Mouse (Mus musculus) midbrain, embryonic 10.5 days (tissue): Measurements from ENCODE around the gene Med29. TPM values are rescaled to one million over a fixed set of nuclear protein-coding genes. Genes with fewer than 3 reads are reported as not detected.

ENCODE experiments used
- DNase-seq: peaks from one replicate; pipeline ENCODE4 v3.0.0-alpha.2; 2017; ENCODE audit warnings: low spot score
- H3K27ac ChIP-seq: fragments of 300-500 bp; sonication (generic); replicated peaks from 2 replicates; pipeline ENCODE4 v1.5.1; 2016; ENCODE audit warnings: mild to moderate bottlenecking
- H3K27me3 ChIP-seq: fragments of 300-500 bp; sonication (generic); 2 replicates; pipeline ENCODE4 v1.6.1; 2016; ENCODE audit warnings: low read depth, mild to moderate bottlenecking; ENCODE audit not compliant: poor library complexity, severe bottlenecking
- H3K36me3 ChIP-seq: fragments of 300-500 bp; sonication (generic); 2 replicates; pipeline ENCODE4 v1.6.1; 2016; ENCODE audit warnings: mild to moderate bottlenecking, moderate library complexity
- H3K4me1 ChIP-seq: fragments of 300-500 bp; sonication (generic); 2 replicates; pipeline ENCODE4 v1.6.1; 2016
- H3K4me3 ChIP-seq: fragments of 300-500 bp; sonication (generic); 2 replicates; pipeline ENCODE4 v1.5.1; 2016; ENCODE audit warnings: mild to moderate bottlenecking, moderate library complexity
- H3K9me3 ChIP-seq: fragments of 300-500 bp; sonication (generic); replicated peaks from 2 replicates; pipeline ENCODE4 v1.6.1; 2016; ENCODE audit warnings: mild to moderate bottlenecking
- WGBS: fragments of 180-500 bp; shearing (Covaris S2); methylation state at CpG from one replicate; pipeline ENCODE4 v1.1.7; 2016; 5-methylcytosine and 5-hydroxymethylcytosine counted together
- polyA plus RNA-seq: library from polyadenylated mRNA; unstranded; fragments of >200 nt; fragmentation: Nextera tagmentation; extraction: Ambion mirVana; gene quantifications from 2 replicates; pipeline ENCODE4 v1.2.1, GENCODE M21; 2016

The Med29 gene
- polyA plus RNA-seq, 1 experiment from 2014 or later, result 61.0 TPM

DNA sequence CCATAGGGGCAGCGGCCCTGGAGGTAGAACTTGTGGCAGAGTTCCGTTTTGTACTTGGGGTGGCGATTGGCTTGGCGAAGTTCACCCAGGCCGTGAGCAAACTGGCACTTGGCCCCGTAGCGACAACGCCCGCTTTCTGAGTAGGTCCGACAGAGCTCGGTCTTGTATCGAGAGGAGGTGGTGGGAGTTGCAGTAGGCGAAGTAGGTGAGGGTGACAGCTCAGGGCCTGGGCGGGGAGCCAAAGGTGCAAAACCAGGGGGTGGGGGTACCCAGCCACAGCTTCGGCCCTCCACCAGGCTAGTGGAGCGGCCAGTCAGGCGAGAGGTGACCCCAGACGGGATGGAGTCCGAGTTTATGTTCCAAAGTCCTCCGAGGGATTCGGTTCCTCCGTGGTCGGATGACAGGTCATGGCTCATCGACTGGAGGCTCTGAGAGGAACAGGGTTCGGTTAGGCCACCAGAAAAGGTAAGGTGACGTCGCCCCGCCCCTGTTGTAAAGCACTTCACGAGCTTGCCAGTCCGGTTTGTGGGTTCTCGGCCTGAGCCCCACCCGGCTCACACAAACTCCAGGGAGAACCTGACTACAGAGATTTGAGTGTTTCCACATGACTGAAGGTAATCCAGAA lies 14.3 kb downstream of the Med29 start:
- Histone ChIP-seq H3K4me3 (peak overlapping the region; percentile 68), H3K36me3 (peaks cover 8% of the 10 kb centered on the region), H3K9me3 (no peaks in the 10 kb centered on the region), H3K4me1 (peaks cover 86% of the 10 kb centered on the region), H3K27me3 (peaks cover 17% of the 10 kb centered on the region), H3K27ac (peak overlapping the region; percentile 89)
- 47% methylated on average over 32 of the region's 32 CpGs for WGBS
- DNase-seq, result no peak

DNA sequence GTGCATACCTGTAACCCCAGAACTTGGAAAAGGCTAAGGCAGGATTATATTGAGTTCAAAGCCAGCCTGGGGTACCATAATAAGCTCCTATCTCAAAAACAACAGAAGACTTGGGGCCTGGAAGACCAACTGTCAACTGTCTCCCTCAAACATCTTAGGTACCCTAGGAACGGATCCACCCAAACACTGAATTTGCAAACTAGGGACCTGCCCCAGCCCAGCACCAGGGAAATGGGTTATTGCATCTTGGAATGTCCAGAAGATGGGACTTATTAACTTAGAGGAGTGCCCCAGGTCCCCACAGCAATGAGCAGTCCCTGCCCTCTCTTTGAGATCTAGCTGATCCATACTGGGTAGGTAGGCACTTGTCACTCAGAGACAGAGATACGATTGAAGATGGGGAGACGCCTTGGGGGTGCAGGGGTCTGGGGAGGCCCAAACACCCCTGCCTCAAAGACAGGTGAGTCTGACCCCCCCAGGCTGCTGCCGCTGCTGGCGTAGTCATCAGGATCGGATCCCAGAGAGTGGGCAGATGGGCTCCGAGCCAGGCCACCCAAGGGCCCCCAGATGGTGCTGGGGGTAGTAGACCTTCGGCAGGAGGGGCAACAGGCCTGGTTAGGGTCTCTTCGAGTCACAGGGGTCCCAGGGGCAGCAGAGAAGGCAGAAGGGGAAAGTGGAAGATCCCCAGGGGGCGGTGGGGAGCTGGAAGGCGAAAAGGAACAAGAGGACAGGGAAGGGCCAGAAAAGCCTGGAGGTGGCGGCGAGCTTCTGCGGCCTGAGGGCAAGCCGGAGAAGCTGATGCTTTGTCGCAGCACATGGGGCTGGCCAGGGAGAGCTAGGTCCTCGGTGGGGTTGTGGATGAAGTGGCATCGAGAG lies 15.1 kb downstream of the Med29 start:
- WGBS, result 77% methylated on average over 18 of the region's 18 CpGs
- H3K9me3 ChIP-seq, result no peaks in the 10 kb centered on the region
- DNase-seq, result no peak
- peak overlapping the region; percentile 68 for H3K4me3 ChIP-seq
- H3K27me3 ChIP-seq, result peaks cover 17% of the 10 kb centered on the region
- H3K36me3 ChIP-seq, result peaks cover 8% of the 10 kb centered on the region
- peak overlapping the region; percentile 89 for H3K27ac ChIP-seq
- H3K4me1 ChIP-seq, result peaks cover 78% of the 10 kb centered on the region

DNA sequence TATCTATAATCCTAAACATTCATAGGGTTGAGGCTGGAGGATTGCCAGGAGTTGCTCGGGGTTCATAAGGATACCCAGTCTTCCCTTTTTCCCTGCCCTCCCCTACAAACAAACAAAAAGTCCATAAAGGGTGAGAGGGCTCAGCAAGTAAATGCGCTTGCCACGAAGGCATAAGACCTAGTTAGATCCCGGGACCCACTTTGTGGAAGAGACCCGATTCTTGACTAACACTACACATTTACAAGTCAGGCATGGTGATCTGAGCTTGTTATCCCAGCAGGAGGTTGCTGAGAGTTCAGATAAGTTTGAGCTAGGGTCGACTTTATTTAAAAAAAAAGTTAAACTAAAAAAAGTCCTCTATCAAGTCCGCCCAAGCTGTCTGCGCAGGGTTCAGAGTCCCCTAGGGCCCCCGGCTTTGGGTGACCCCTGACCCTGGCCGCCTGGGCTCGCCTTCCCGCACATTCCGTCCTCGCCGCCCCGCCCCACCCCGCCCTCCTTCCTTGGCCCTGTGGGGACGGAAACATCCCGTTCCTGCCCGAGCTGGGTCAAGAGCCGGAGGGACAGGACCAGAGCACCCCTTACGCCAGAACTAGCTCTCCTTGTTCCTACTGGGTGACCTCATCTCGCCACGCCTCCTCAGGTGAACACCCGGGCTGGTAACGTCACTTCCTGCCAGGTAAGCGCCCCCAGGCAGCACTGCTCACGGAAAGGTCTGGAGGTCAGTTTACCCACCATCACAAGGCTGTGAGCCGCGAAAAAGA lies 16.3 kb downstream of the Med29 start:
- Histone ChIP-seq H3K4me1 (peaks cover 71% of the 10 kb centered on the region), H3K9me3 (no peaks in the 10 kb centered on the region), H3K36me3 (peaks cover 8% of the 10 kb centered on the region), H3K27me3 (peaks cover 17% of the 10 kb centered on the region), H3K27ac (peak overlapping the region; percentile 90), H3K4me3 (peak overlapping the region; percentile 54)
- 3% methylated on average over 30 of the region's 30 CpGs for WGBS
- DNase-seq, result peak; percentile 67

DNA sequence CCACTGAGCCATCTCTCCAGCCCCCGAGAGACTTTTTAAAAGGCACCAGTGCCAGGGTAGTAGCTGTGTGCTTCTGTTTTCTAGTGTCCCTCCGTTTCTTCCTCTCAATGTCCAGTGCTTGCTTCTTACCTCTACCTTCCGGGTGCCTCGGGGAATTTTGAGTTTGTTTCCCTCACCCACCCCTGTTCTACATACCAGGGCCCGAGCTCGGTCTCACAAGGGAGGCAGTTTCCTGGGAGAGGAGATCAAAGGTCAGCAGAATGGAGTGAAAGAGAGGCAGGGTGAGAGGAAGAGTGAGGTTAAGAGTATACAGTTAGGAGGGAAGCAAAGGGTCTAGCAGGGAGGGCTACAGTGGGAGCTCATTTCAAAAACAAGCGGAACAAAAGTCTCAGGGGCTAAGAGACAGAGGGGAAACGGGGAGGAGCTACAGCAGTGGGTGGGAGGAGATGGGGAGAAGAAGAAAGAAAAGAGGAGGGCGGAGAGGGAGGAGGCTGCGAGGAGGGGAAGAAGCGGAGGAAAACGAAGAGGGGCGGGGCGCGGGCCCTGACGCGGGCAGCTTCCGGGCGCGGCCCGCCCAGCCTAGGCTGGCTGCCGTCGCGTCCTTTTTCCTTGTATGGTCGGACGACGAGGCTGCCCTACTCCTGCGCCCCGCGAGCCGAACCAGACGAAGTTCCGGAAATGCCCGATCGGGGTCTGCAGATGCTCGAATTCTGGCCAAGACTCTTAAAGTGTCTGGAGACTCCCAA lies 17.2 kb downstream of the Med29 start:
- Histone ChIP-seq H3K27me3 (peaks cover 17% of the 10 kb centered on the region), H3K36me3 (peaks cover 11% of the 10 kb centered on the region), H3K4me1 (peaks cover 71% of the 10 kb centered on the region), H3K9me3 (no peaks in the 10 kb centered on the region), H3K4me3 (peak overlapping the region; percentile 54), H3K27ac (peak overlapping the region; percentile 90)
- WGBS, result under 1% methylated on average over 34 of the region's 36 CpGs
- DNase-seq, result peak; percentile 91

DNA sequence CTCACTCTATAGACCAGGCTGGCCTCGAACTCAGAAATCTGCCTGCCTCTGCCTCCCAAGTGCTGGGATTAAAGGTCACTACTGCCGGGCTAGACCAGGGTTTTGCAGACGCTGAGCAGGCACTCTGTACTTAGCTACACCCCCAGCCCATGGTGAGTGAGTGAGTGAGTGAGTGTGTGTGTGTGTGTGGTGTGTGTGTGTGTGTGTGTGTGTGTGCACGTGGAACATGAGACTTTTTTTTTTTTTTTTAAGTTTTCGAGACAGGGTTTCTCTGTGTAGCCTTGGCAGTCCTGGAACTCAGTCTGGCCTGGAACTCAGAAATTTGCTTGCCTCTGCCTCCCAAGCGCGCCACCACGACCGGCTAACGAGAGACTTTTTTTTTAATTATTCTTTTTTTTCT lies 17.9 kb downstream of the Med29 start:
- WGBS, result 84% methylated on average over 10 of the region's 10 CpGs
- Histone ChIP-seq H3K4me1 (peaks cover 75% of the 10 kb centered on the region), H3K9me3 (no peaks in the 10 kb centered on the region), H3K27ac (peak overlapping the region; percentile 90), H3K4me3 (peak overlapping the region; percentile 54; the same call in 1 of the 2 replicates), H3K27me3 (peaks cover 17% of the 10 kb centered on the region), H3K36me3 (peaks cover 18% of the 10 kb centered on the region)
- no peak for DNase-seq

DNA sequence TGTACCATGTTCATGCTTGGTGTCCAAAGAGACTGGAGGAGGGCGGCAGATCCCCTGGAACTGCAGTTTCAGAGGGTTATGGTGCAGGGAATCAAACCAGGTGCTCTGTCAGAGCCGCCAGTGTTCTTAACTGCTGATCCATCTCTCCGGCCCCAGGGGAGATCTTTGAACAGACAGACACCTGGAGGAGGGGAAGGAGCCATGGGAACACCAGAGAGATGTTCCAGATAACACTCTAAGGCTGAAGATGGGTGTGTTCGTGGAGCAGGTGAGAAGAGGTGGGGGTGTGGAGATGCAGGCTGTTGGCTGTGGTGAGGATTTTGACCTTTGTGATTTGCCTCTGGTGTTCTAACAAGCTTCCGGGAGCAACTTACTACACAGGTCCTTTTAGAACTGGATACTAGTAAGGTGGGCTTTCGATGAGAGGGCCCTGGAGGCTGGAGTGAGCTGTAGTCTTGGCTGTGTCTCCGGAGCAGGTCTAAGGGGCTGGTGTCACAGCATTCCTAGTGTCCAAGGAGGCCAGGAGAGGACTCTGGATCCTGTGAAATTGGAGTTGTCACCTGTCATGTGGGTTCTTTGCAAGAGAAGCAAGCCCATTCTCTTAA lies 18.5 kb downstream of the Med29 start:
- Histone ChIP-seq H3K9me3 (no peaks in the 10 kb centered on the region), H3K4me1 (peaks cover 74% of the 10 kb centered on the region), H3K27ac (peak overlapping the region; percentile 39; the same call in 1 of the 2 replicates), H3K27me3 (peaks cover 17% of the 10 kb centered on the region), H3K36me3 (peaks cover 25% of the 10 kb centered on the region), H3K4me3 (peak overlapping the region; percentile 9; the same call in 1 of the 2 replicates)
- no peak for DNase-seq
- WGBS, result 83% methylated on average over 7 of the region's 7 CpGs

DNA sequence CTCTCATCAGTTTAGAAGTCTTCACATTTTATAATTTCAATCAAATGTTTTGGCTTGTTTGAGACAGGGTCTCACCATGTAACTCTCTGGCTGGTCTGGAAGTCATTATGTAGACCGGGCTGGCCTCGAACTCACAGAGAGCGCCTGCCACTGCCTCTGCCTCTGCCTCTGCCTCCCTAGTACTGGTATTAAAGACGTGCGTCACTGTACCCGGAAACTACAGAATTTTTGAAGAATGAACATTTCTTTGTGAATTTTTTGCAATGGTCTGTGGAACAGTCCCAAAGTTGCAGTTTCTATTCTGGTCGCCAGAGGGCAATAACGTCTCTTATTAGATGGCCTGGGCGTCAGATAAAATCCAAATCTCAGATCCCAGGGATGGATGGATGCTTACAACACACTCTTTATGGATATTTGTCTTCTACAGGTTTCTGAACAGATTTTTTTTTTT lies 19.4 kb downstream of the Med29 start:
- Histone ChIP-seq H3K36me3 (peaks cover 33% of the 10 kb centered on the region), H3K4me1 (peaks cover 66% of the 10 kb centered on the region), H3K9me3 (no peaks in the 10 kb centered on the region), H3K27me3 (peaks cover 13% of the 10 kb centered on the region), H3K4me3 (peak overlapping the region; percentile 90), H3K27ac (peak overlapping the region; percentile 94)
- under 1% methylated on average over 9 of the region's 9 CpGs for WGBS
- DNase-seq, result peak; percentile 76

DNA sequence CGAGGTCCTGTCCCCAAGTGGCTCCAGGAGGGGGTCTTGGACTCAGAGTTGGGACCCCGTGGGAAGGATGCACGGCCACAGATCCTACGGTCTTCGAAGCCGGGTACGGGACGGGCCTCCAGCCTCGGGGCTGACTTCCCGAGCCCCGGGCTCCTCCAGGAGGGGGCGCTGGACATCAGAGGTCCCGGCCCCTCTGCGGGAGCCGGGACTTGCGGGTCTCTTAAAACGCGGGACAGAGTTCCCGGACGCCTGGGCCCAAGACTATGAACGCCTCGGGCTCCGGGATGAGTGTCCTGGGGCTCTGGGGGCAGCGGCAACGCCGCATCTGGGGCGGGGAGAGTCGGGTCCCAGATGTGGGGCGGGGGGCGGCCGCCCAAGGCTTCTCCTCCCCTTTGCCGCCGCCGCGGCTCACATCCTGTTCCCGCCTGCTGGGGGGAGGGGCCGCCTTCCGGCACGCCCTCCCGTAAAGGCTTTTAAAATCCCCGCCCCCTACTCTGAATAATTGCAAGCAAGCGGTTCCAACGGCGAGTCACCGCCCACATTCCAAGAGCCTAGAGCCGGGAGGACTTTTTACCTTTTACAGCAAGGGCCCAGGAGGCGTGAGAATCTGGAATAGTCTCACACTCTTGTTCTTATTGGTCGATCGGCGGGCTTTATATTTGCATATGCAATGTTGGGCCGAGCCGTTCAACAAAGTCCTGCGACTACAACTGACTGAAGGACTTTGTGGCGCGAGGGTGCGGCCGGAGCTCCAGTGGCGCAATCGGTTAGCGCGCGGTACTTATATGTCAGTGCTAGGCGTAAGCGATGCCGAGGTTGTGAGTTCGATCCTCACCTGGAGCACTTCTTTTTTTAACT lies 20.0 kb downstream of the Med29 start, which contains the start of gene Plekhg2:
TSS of gene Plekhg2 (minus strand) at position 349 of the 858 bp plus-strand sequence.
- Histone ChIP-seq H3K4me3 (peak within 1 kb of the TSS; percentile 90), H3K27me3 (peaks cover 6% of the 10 kb centered on the region), H3K4me1 (peaks cover 59% of the 10 kb centered on the region), H3K27ac (peak within 1 kb of the TSS; percentile 94), H3K36me3 (peaks cover 34% of the 10 kb centered on the region), H3K9me3 (no peaks in the 10 kb centered on the region)
- WGBS, result 0% methylated on average over 60 of the region's 66 CpGs
- DNase-seq, result peak; percentile 96

DNA sequence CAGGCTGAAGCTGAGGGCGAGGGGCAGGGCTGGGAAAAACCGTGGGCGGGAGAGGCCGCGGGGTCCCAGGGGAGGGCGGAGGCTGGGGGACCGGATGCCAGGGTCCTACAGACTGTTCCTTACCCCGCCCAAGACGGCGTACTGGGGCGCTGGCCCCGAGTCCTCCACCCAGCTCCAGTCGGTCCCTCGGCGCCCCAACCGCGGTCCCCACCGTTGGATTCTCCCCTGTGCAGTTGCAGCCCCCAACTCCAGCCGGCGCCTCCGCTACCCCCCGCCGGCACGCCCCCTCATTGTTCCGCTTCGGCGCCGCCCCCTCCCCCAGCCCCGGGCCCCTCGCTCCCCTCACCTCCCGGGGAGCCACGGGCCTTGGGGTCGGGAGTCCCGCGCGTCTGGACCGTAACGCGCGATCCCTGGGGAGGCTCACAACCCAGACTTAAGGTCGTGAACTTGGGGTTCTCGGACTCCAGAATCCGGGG lies 21.0 kb downstream of the Med29 start:
- peak overlapping the region; percentile 94 for H3K27ac ChIP-seq
- peak overlapping the region; percentile 90 for H3K4me3 ChIP-seq
- peak; percentile 71 for DNase-seq
- under 1% methylated on average over 43 of the region's 43 CpGs for WGBS
- H3K27me3 ChIP-seq, result no peaks in the 10 kb centered on the region
- peaks cover 52% of the 10 kb centered on the region for H3K4me1 ChIP-seq
- H3K9me3 ChIP-seq, result no peaks in the 10 kb centered on the region
- peaks cover 41% of the 10 kb centered on the region for H3K36me3 ChIP-seq

DNA sequence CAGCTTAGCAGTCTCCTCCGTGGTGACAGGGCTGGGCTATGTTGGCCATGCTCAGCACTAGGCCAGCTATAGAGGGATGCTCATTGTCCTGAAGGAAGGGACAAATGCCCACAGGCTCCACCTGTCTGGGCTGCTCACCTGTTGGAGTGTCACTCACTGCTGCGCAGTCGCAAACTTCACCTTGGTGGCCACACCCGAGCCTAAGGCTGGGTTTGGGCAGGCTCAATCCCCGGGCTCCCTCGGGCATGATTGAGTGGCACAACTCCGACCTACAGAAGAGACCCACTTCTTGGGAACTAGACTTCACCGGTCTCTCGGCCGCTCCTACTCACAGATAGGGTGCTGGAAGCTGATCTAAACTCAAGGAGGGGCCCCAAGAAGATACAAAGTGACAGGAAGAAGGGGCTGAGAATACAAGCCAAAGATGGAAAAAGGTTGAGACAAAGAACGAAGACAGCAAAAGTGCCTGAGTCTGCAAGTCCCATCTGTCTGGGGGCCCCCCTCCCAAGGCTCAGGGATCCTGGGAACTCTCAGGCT lies 21.5 kb downstream of the Med29 start:
- peaks cover 47% of the 10 kb centered on the region for H3K4me1 ChIP-seq
- H3K36me3 ChIP-seq, result peaks cover 46% of the 10 kb centered on the region
- no peaks in the 10 kb centered on the region for H3K9me3 ChIP-seq
- no peak for DNase-seq
- peak overlapping the region; percentile 94 for H3K27ac ChIP-seq
- WGBS, result 12% methylated on average over 11 of the region's 11 CpGs
- H3K4me3 ChIP-seq, result peak overlapping the region; percentile 90
- H3K27me3 ChIP-seq, result no peaks in the 10 kb centered on the region
